Mouse (Mus musculus) adipocyte (in vitro differentiated cells): Measurements from ENCODE around the gene Pip4p1.
A peak's percentile ranks its signal among the peaks of the same experiment; 100 is the strongest.

Experiments
- DNase-seq: peaks from one replicate; pipeline ENCODE4 v3.0.0-alpha.2; 2016; ENCODE audit warnings: low spot score

The Pip4p1 gene

DNA sequence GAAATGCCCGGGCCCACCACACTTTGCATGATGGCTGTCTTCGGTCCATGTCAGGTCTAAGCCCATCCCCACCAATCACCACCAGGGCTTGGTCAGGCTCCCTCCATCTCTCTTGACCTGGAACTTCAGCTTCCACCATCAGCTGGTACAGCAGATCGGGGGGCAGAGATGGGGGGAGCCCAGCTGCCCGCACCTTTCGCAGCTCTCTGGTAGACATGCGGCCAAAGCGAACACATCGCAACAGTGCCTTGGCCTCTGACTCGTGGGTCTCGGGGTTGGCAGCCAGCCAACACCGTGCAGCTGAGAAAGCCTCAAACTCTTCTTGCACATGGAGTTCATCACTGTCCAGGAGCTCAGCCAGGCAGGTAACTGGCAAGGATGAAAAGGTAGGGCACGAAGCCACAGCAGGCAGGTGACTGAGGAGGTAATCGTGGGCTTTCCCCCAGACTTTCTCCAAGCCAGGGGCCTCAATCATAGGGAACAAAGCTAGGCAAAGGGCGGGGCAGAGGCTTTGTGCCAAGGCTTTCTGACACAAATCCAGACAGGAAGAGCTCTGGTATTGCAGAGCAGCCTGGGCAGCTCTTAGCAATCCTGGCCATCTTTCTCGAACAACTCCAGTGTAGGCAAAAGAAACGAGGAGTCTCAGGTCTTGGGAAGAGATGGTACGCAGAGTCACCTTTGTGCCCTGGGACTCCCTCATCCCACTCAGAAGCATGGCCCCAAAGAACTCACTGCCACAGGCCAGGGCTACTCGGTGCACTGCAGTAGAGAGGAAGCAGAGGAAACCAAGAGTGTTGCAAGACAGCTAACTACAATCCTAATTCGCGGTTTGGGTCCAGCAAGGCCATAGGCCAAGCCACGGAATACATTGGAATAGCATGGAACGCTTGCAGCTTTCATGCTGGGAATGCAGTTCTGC, 37.9 kb downstream of the Pip4p1 start:
- DNase-seq, result peak; percentile 64

DNA sequence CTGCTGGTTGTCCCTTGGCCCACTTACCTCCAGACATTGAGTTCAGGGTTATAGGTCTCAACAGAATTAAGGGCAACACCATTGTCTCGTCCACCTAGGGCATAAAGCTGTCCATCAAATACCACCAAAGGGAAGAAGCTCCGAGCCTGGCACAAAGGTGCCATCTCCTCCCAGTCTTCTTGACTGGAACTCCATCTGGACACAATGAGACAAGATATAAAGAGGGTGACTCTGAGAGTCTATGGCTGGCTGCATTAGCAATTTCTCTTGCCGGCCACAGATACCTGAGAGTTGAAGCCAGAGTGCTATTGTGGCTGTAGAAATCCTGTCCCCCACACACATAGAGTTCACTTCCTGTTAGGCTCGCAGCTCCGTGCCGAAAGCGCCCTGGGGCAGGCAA, 38.6 kb downstream of the Pip4p1 start:
- DNase-seq, result no peak

DNA sequence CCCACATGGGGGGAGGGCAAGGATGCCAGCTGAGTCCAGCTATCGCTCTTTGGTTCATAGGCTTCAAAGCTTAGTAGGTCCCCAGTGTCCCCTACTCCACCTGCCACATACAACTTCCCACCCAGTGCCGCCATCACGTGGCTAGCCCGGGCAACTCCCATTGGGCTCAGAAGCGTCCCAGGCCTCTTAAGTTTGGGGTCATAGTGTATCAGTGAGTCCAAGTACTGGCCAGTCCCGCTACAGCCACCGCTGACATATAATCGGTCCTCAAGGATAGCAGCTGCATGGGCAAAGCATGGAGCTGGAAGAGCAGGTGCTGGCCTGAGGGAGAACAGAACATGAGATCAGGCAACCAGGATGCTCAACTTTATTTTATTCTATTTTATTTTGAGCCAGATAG, 39.0 kb downstream of the Pip4p1 start:
- no peak for DNase-seq

DNA sequence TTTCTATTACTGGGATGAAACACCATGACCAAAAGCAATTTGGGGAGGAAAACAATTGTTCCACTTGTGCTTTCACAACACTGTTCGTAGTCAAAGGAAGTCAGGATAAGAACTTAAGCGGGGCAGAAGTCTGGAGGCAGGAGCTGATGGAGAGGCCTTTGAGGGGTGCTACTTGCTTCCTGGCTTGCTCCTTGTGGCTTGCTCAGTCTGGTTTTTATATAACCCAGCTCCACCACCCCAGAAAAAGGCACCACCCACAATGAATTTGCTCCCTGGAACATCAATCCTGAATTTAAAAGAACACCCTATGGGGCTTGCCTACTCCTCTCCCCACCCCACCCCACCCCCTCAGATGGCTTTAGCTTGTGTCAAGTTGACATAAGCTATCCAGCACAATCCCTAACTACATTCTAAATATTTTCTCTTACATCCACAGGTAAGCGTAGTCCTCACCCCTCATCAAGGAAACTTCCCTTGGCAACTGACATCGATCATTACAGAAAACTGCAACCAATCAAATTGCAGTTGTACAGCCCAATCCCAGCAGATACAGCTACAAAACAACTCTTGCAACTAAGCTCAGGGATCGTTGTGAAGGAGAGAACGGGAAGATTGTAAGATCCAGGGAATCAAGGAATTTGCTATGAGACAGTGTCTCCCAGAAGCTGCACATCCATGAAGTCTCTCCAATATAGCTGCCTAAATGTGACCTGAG, 54.3 kb downstream of the Pip4p1 start:
- no peak for DNase-seq
